Mouse (Mus musculus) erythroblast, embryonic 14.5 days (primary cell): ENCODE results near the gene Wdr72.

Experiments used
- GATA1 ChIP-seq: IDR thresholded peaks from 2 replicates; pipeline ENCODE4 v1.6.1; 2012; ENCODE audit warnings: low read length, inconsistent platforms, mixed read lengths
- TAL1 ChIP-seq: IDR thresholded peaks from 3 replicates; pipeline ENCODE4 v1.6.1; 2012; ENCODE audit warnings: low read length, inconsistent platforms, mixed read lengths

- TF ChIP-seq TAL1 (no peak), GATA1 (no peak)
Observed at GRCm38 (mm10) chr9:74075958-74076357, 34.2 kb upstream of the Wdr72 start.
